Mouse (Mus musculus) olfactory bulb, adult 2 months (tissue): ENCODE data around the gene Gm884.

ENCODE experiments used
- CTCF ChIP-seq: fragments of 200-500 bp; IDR thresholded peaks from 2 replicates; pipeline ENCODE4 v1.5.1; 2012; ENCODE audit warnings: low read depth, mild to moderate bottlenecking, low read length, moderate library complexity; ENCODE audit not compliant: insufficient read depth
- POLR2A ChIP-seq: fragments of 200-500 bp; IDR thresholded peaks from 2 replicates; pipeline ENCODE4 v1.6.1; 2012; ENCODE audit warnings: mild to moderate bottlenecking, low read depth, low read length, moderate library complexity; ENCODE audit not compliant: insufficient read depth

GRCm38 (mm10) chr11:103663119-103663518, 42.2 kb upstream of the Gm884 start:
- TF ChIP-seq POLR2A (no peak), CTCF (no peak)
